Mouse (Mus musculus) small intestine, adult 2 months (tissue): ENCODE results near the gene Gskip.

Source experiments
- CTCF ChIP-seq: fragments of 200-500 bp; IDR thresholded peaks from 2 replicates; pipeline ENCODE4 v1.5.1; 2012; ENCODE audit warnings: low read depth, mild to moderate bottlenecking, control low read depth, inconsistent platforms, low read length, moderate library complexity, mixed read lengths; ENCODE audit not compliant: insufficient replicate concordance, insufficient read length; ENCODE audit errors: extremely low read depth
- POLR2A ChIP-seq: fragments of 200-500 bp; IDR thresholded peaks from 2 replicates; pipeline ENCODE4 v1.6.1; 2012; ENCODE audit warnings: low read depth, mild to moderate bottlenecking, control low read depth, inconsistent platforms, low read length, moderate library complexity

DNA sequence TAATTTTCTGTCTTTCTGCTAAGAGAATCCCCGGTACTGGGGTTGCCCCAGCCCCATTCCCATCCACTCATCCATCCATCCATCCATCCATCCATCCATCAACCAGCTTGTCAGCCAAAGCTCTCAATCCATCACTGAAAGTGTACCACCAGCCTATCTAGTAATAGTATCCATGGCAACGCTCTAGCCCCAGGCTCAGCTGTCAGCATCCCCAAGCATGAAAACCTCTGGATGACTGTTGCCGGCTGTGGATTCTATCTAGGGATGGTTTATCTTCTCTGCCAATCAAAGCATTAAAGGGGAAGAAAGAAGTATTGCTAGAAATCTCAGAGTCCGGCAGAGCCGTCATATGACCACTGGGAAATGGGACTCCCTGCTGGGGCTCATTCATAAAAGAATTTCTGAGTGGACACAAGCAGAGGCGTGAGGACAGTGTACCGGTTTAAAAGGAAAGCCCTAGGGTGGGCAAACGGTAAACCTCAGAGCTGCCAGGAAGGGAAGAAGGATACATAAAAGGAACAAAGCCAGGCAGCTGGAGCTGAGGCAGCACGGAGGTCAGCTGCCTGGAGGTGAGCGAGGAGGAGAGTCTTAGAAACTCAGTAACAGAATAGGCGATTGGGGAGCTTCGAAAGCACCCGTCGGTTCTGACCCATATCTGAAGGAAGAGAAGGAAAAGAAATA, 37.0 kb downstream of the Gskip start:
- TF ChIP-seq CTCF (no peak), POLR2A (no peak)
